Comparison of ENCODE assay signal across 8 mouse cellular contexts in genomic region chr7:135716445-135716877, GRCm38 (mm10). TPM values are rescaled to one million over a fixed set of nuclear protein-coding genes. Genes with fewer than 3 reads are reported as not detected.
DNase-seq lines count a peak whose midpoint lies in the region; ATAC-seq and TF ChIP-seq lines count a peak whose summit lies in the region.

No protein-coding gene starts in this region.

- peak overlapping the region; percentile 63 for H3K4me2 ChIP-seq in lung, embryonic 15.5 days

- peak overlapping the region; percentile 90 for H3K9ac ChIP-seq in lung, embryonic 15.5 days

- H3K36me3 ChIP-seq in lung, embryonic 15.5 days, result no peaks in the 10 kb centered on the region

- no peak for TF ChIP-seq CTCF in olfactory bulb, adult 2 months (IDR thresholded peaks at IDR 0.05; ENCODE audit: insufficient read depth, low read depth, low read length)

- no peaks in the 10 kb centered on the region for H3K27me3 ChIP-seq in lung, embryonic 15.5 days

- no peak for TF ChIP-seq POLR2A in olfactory bulb, adult 2 months (IDR thresholded peaks at IDR 0.05; ENCODE audit: insufficient read depth, low read depth, low read length)

- no peaks in the 10 kb centered on the region for H3K9me3 ChIP-seq in lung, embryonic 15.5 days

- H3K4me1 ChIP-seq in lung, embryonic 15.5 days, result peaks cover 28% of the 10 kb centered on the region
- H3K4me1 ChIP-seq in olfactory bulb, adult 2 months (ENCODE audit: control insufficient read depth, insufficient read depth, low read length), result peaks cover 6% of the 10 kb centered on the region

- DNase-seq in MN1 (ENCODE audit: low spot score), result peak; percentile 95
- peak; percentile 40 for DNase-seq in cerebellum, adult 8-10 months
- peak; percentile 92 for DNase-seq in forelimb bud, embryonic 11.5 days (ENCODE audit: low read depth, low spot score)
- DNase-seq in layer of hippocampus, adult 8-10 months (ENCODE audit: low spot score in 2 of 2), result peak; percentile 57 to 70
- peak; percentile 79 to 86 for DNase-seq in thymus, adult 18-20 months

- peak overlapping the region; percentile 83 for H3K4me3 ChIP-seq in lung, embryonic 15.5 days
- peak overlapping the region; percentile 51 for H3K4me3 ChIP-seq in olfactory bulb, adult 2 months (ENCODE audit: insufficient read depth, low read depth, low read length)

- WGBS in lung, embryonic 15.5 days, result 0% methylated on average over 22 of the region's 28 CpGs
- WGBS in olfactory bulb, adult 2 months, result 2% methylated on average over 26 of the region's 28 CpGs

- H3K27ac ChIP-seq in lung, embryonic 15.5 days, result 0 out of 2 replicates have a peak overlapping the region, but pooled peaks have one; percentile 33
- no peak overlapping the region for H3K27ac ChIP-seq in olfactory bulb, adult 2 months (ENCODE audit: insufficient read depth, low read depth, low read length)

- peak; percentile 77 to 90 for ATAC-seq in hematopoietic stem cell, adult 5-6 weeks (replicated peaks in 1 of 2; ENCODE audit: insufficient read depth in 1 of 2, low FRiP score in 2 of 2, low TSS enrichment in 1 of 2, low read depth in 1 of 2, poor library complexity in 2 of 2, severe bottlenecking in 2 of 2)
- ATAC-seq in lung, embryonic 15.5 days (ENCODE audit: borderline replicate concordance, extremely low read depth, low FRiP score, low TSS enrichment), result peak; percentile 97

RNA-seq across cellular contexts. Expression of gene Mki67, which starts 0.3 kb away (rescaled TPM):
- 229 and 235 TPM in 2 replicates for total RNA-seq in hematopoietic stem cell, adult 5-6 weeks (2017)
- under 1 TPM; 0.43 to 0.80 (median 0.66) TPM for total RNA-seq in layer of hippocampus, adult 8-10 months (2022)
- 56.6 and 59.4 TPM in 2 replicates for polyA plus RNA-seq in lung, embryonic 15.5 days (2015; fragmentation: Nextera tagmentation; extraction: Ambion mirVana)
- polyA plus RNA-seq in olfactory bulb, adult 2 months (2012; ENCODE audit: insufficient read depth, insufficient read length, low replicate concordance, missing spikeins), result 75.6 and 140 TPM in 2 replicates

Comparison
In these comparisons a context has a peak if more than half of its experiments do, and no peak if none do; other contexts are left out.
1. DNase-seq: peak in every context shown above with its lines; median percentile 95 in MN1; 92 in forelimb bud, embryonic 11.5 days; 82 in thymus, adult 18-20 months; 64 in layer of hippocampus, adult 8-10 months; 40 in cerebellum, adult 8-10 months.
2. RNA of gene Mki67, which starts 0.3 kb away (total RNA-seq): 229 to 235 TPM in hematopoietic stem cell, adult 5-6 weeks; 0.43 to 0.80 TPM in layer of hippocampus, adult 8-10 months; every median in the first group is over 100 times any median in the second.